Mouse (Mus musculus) kidney, embryonic 15.5 days (tissue): Measurements from ENCODE around the gene Rufy3. TPM values are rescaled to one million over a fixed set of nuclear protein-coding genes. Genes with fewer than 3 reads are reported as not detected.

Experiments
- ATAC-seq: fragments of 200-750 bp; cut with Nextera tagmentation; replicated peaks from 2 replicates; pipeline ENCODE4 v1.8.0; 2017; ENCODE audit warnings: moderate TSS enrichment; ENCODE audit not compliant: low FRiP score
- H3K27ac ChIP-seq: fragments of 300-500 bp; sonication (generic); 2 replicates; pipeline ENCODE4 v1.5.1; 2015; ENCODE audit warnings: mild to moderate bottlenecking, inconsistent platforms
- H3K27me3 ChIP-seq: fragments of 300-500 bp; sonication (generic); 2 replicates; pipeline ENCODE4 v1.6.1; 2015; ENCODE audit warnings: inconsistent platforms
- H3K36me3 ChIP-seq: fragments of 300-500 bp; sonication (generic); 2 replicates; pipeline ENCODE4 v1.6.1; 2015; ENCODE audit warnings: inconsistent platforms
- H3K4me1 ChIP-seq: fragments of 300-500 bp; sonication (generic); 2 replicates; pipeline ENCODE4 v1.6.1; 2015; ENCODE audit warnings: inconsistent platforms
- H3K4me2 ChIP-seq: fragments of 300-500 bp; sonication (generic); 2 replicates; pipeline ENCODE4 v1.6.1; 2015; ENCODE audit warnings: moderate library complexity, mild to moderate bottlenecking, inconsistent platforms
- H3K4me3 ChIP-seq: fragments of 300-500 bp; sonication (generic); replicated peaks from 2 replicates; pipeline ENCODE4 v1.5.1; 2015; ENCODE audit warnings: mild to moderate bottlenecking, inconsistent platforms
- H3K9ac ChIP-seq: fragments of 300-500 bp; sonication (generic); 2 replicates; pipeline ENCODE4 v1.6.1; 2015; ENCODE audit warnings: mild to moderate bottlenecking, inconsistent platforms
- H3K9me3 ChIP-seq: fragments of 300-500 bp; sonication (generic); replicated peaks from 2 replicates; pipeline ENCODE4 v1.6.1; 2016; ENCODE audit warnings: inconsistent platforms
- WGBS: fragments of 180-500 bp; shearing (Covaris S2); methylation state at CpG from one replicate; pipeline ENCODE4 v1.1.7; 2015; ENCODE audit warnings: mixed read lengths; 5-methylcytosine and 5-hydroxymethylcytosine counted together
- polyA plus RNA-seq: library from polyadenylated mRNA; unstranded; fragments of >200 nt; fragmentation: Nextera tagmentation; extraction: Ambion mirVana; gene quantifications from 2 replicates; pipeline ENCODE4 v1.2.1, GENCODE M21; 2015

Rufy3 gene
- polyA plus RNA-seq, 1 experiment from 2014 or later, result 19.3 TPM

DNA sequence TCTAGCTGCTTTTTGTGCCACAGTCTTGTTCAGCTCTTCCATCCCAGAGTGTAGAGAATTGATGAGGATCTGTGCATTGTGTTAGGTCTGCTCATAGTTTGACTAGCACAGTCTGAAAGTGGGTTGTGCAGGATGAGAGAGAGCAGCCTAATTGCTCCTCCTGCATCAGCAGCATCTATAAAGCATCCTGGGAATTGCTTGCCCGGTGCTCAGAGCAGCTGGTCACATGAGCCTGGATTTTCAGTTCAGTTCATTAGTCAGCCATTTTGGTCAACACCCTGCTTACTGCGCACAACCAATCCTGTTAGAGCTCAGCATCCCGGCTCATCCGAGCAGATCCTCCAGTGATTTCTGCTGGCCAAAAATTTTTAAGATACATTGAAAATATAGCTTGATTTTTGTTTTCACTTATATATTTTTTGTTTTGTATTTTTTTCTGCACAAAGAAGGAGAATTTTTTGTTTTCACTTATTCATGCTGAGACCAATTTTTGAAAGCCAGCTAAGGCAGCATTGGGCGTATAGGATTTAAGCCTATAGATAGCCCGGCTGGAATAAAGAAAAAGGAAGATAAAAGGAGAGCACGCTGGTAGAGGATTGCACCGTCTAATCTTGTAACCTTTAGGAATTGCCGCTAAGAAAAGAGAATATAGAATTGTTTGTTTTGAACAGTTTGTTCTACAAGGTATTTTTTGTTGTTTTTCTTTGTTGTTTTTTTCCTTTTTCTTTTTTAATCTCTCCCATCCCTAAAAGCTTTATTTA is 18.6 kb downstream of the Rufy3 start:
- no peak overlapping the region; the same call in 1 of the 2 replicates for H3K4me3 ChIP-seq
- ATAC-seq, result peak; percentile 53
- H3K4me1 ChIP-seq, result peaks cover 38% of the 10 kb centered on the region
- H3K9ac ChIP-seq, result no peak overlapping the region
- 71% methylated on average over 9 of the region's 9 CpGs for WGBS
- H3K27me3 ChIP-seq, result no peaks in the 10 kb centered on the region
- no peak overlapping the region for H3K27ac ChIP-seq
- H3K4me2 ChIP-seq, result peak overlapping the region; percentile 43
- no peaks in the 10 kb centered on the region for H3K36me3 ChIP-seq
- no peaks in the 10 kb centered on the region for H3K9me3 ChIP-seq

DNA sequence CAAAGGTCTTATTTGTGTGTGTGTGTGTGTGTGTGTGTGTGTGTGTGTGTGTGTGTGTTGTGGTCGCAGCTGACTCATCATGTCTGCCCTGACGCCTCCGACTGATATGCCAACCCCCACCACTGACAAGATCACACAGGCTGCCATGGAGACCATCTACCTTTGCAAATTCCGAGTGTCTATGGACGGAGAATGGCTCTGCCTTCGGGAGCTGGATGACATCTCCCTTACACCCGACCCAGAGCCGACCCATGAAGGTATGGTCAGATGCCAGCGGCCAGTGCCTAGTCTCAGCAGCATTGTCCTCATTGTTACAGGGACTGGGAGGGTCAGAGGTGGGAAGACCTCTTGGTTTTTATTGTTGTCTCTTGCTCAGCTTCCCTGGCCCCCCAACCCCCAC is 19.2 kb downstream of the Rufy3 start:
- peaks cover 42% of the 10 kb centered on the region for H3K4me1 ChIP-seq
- peak overlapping the region; percentile 21; the same call in 1 of the 2 replicates for H3K4me3 ChIP-seq
- no peak overlapping the region for H3K27ac ChIP-seq
- 49% methylated on average over 9 of the region's 9 CpGs for WGBS
- no peak for ATAC-seq
- H3K27me3 ChIP-seq, result no peaks in the 10 kb centered on the region
- no peaks in the 10 kb centered on the region for H3K9me3 ChIP-seq
- H3K9ac ChIP-seq, result no peak overlapping the region
- no peaks in the 10 kb centered on the region for H3K36me3 ChIP-seq
- H3K4me2 ChIP-seq, result peak overlapping the region; percentile 43

GRCm38 (mm10) chr5:88586407-88587174 is 21.8 kb downstream of the Rufy3 start:
- Histone ChIP-seq H3K4me3 (no peak overlapping the region), H3K9me3 (no peaks in the 10 kb centered on the region), H3K36me3 (no peaks in the 10 kb centered on the region), H3K4me2 (peak overlapping the region; percentile 39; the same call in 1 of the 2 replicates), H3K9ac (no peak overlapping the region), H3K27me3 (no peaks in the 10 kb centered on the region), H3K4me1 (peaks cover 43% of the 10 kb centered on the region), H3K27ac (peak overlapping the region; percentile 84)
- WGBS, result 50% methylated on average over 7 of the region's 7 CpGs
- ATAC-seq, result peak; percentile 50

- Histone ChIP-seq H3K4me2 (peak overlapping the region; percentile 39), H3K4me3 (0 out of 2 replicates have a peak overlapping the region, but pooled peaks have one; percentile 4), H3K9me3 (no peaks in the 10 kb centered on the region), H3K36me3 (no peaks in the 10 kb centered on the region), H3K4me1 (peaks cover 43% of the 10 kb centered on the region), H3K27me3 (no peaks in the 10 kb centered on the region), H3K9ac (0 out of 2 replicates have a peak overlapping the region, but pooled peaks have one; percentile 7), H3K27ac (peak overlapping the region; percentile 84)
- ATAC-seq, result peak; percentile 93
- 32% methylated on average over 13 of the region's 13 CpGs for WGBS
Measured at GRCm38 (mm10) chr5:88587211-88587934, 22.5 kb downstream of the Rufy3 start.

- 73% methylated on average over 5 of the region's 5 CpGs for WGBS
- Histone ChIP-seq H3K9me3 (no peaks in the 10 kb centered on the region), H3K9ac (no peak overlapping the region), H3K27me3 (no peaks in the 10 kb centered on the region), H3K4me2 (no peak overlapping the region), H3K27ac (no peak overlapping the region), H3K4me1 (peaks cover 43% of the 10 kb centered on the region), H3K36me3 (no peaks in the 10 kb centered on the region), H3K4me3 (no peak overlapping the region)
- ATAC-seq, result no peak
Measured at GRCm38 (mm10) chr5:88588481-88588880, 23.6 kb downstream of the Rufy3 start.

- 79% methylated on average over 13 of the region's 13 CpGs for WGBS
Measured at GRCm38 (mm10) chr5:88593421-88594172, 28.8 kb downstream of the Rufy3 start.

DNA sequence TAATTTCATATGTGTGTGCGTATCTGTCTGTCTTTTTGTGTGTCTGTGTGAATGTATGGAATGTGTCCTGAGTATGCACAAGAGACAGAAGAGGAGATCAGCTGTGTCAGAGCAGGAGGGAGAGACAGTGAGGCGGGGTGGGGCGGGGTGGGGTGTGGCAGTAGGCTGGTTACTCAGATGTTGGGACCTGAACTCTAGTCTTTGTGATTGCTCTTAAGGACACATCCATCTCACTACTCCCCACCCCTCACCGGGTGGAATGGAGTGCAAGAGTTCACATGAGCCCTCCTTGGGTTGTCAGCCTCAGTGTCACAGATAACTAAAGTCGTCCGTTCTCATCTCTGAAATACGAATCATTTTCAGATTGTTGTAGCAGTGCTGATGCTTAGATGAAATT is 29.3 kb downstream of the Rufy3 start:
- no peaks in the 10 kb centered on the region for H3K9me3 ChIP-seq
- no peaks in the 10 kb centered on the region for H3K27me3 ChIP-seq
- no peak overlapping the region for H3K9ac ChIP-seq
- H3K4me3 ChIP-seq, result no peak overlapping the region
- no peaks in the 10 kb centered on the region for H3K36me3 ChIP-seq
- H3K27ac ChIP-seq, result peak overlapping the region; percentile 66; the same call in 1 of the 2 replicates
- 0 out of 2 replicates have a peak, but pooled peaks have one; percentile 20 for ATAC-seq
- H3K4me2 ChIP-seq, result peak overlapping the region; percentile 14; the same call in 1 of the 2 replicates
- WGBS, result 92% methylated on average over 7 of the region's 7 CpGs
- peaks cover 10% of the 10 kb centered on the region; the same call in 1 of the 2 replicates for H3K4me1 ChIP-seq

More at GRCm38 (mm10) chr5:88593421-88594172, 28.8 kb downstream of the Rufy3 start:
- peak; percentile 54 for ATAC-seq
- no peaks in the 10 kb centered on the region for H3K9me3 ChIP-seq
- H3K4me3 ChIP-seq, result 0 out of 2 replicates have a peak overlapping the region, but pooled peaks have one; percentile 3
- no peaks in the 10 kb centered on the region for H3K36me3 ChIP-seq
- no peak overlapping the region for H3K9ac ChIP-seq
- peaks cover 15% of the 10 kb centered on the region; the same call in 1 of the 2 replicates for H3K4me1 ChIP-seq
- no peaks in the 10 kb centered on the region for H3K27me3 ChIP-seq
- peak overlapping the region; percentile 66 for H3K27ac ChIP-seq
- no peak overlapping the region for H3K4me2 ChIP-seq

- Histone ChIP-seq H3K27ac (peak overlapping the region; percentile 34; the same call in 1 of the 2 replicates), H3K4me1 (peaks cover 14% of the 10 kb centered on the region), H3K9ac (no peak overlapping the region), H3K4me3 (no peak overlapping the region), H3K9me3 (no peaks in the 10 kb centered on the region), H3K4me2 (no peak overlapping the region), H3K36me3 (no peaks in the 10 kb centered on the region), H3K27me3 (no peaks in the 10 kb centered on the region)
- 61% methylated on average over 5 of the region's 5 CpGs for WGBS
- peak; percentile 20; the same call in 1 of the 2 replicates for ATAC-seq
Measured at GRCm38 (mm10) chr5:88595537-88596455, 31.0 kb downstream of the Rufy3 start.

DNA sequence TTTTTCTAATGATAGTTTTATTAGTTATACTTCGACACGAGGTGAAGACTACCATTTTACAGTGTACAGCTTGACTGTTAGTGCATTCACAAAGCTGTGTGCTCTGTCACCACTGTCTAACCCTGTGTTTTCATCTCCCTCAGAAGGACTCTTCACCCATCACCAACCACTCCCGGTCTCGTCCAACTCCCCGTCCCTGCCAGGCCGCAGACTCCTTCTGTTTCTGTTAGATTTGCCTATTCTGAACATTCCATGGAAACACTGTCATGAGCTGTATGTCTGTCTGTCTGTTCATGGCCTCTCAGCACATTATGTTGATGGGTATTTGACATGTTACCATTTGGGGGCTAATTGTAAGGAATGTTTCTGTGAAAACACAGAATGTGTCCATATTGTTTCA is 34.1 kb downstream of the Rufy3 start:
- no peak for ATAC-seq
- Histone ChIP-seq H3K36me3 (no peaks in the 10 kb centered on the region), H3K4me2 (no peak overlapping the region), H3K4me3 (no peak overlapping the region), H3K27me3 (no peaks in the 10 kb centered on the region), H3K4me1 (peaks cover 24% of the 10 kb centered on the region), H3K9me3 (no peaks in the 10 kb centered on the region), H3K9ac (no peak overlapping the region), H3K27ac (no peak overlapping the region)
- 79% methylated on average over 6 of the region's 6 CpGs for WGBS

GRCm38 (mm10) chr5:88602030-88602429 is 37.2 kb downstream of the Rufy3 start:
- 77% methylated on average over 2 of the region's 2 CpGs for WGBS
- Histone ChIP-seq H3K4me1 (peaks cover 19% of the 10 kb centered on the region), H3K9me3 (no peaks in the 10 kb centered on the region), H3K27me3 (no peaks in the 10 kb centered on the region), H3K4me2 (no peak overlapping the region), H3K36me3 (no peaks in the 10 kb centered on the region), H3K27ac (no peak overlapping the region), H3K9ac (no peak overlapping the region), H3K4me3 (no peak overlapping the region)
- no peak for ATAC-seq
